Mouse (Mus musculus) myocyte (in vitro differentiated cells): Measurements from ENCODE around the gene Tmem178. TPM values are rescaled to one million over a fixed set of nuclear protein-coding genes. Genes with fewer than 3 reads are reported as not detected.

ENCODE experiments used
- H3K27me3 ChIP-seq: one replicate; pipeline ENCODE4 v1.6.1; 2011; ENCODE audit not compliant: control insufficient read depth, insufficient read depth, insufficient read length
- H3K36me3 ChIP-seq: one replicate; pipeline ENCODE4 v1.6.1; 2011; ENCODE audit not compliant: control insufficient read depth, insufficient read depth
- H3K4me2 ChIP-seq: one replicate; pipeline ENCODE4 v1.6.1; 2011; ENCODE audit warnings: low read depth, control low read depth
- H3K4me3 ChIP-seq: one replicate; pipeline ENCODE4 v1.5.1; 2011; ENCODE audit warnings: mild to moderate bottlenecking, control low read depth, moderate library complexity
- H3K79me2 ChIP-seq: one replicate; pipeline ENCODE4 v1.6.1; 2011; ENCODE audit not compliant: control insufficient read depth, insufficient read depth
- H3ac ChIP-seq: one replicate; pipeline ENCODE4 v1.6.1; 2011; ENCODE audit not compliant: control insufficient read depth, insufficient read length
- CEBPB ChIP-seq: IDR thresholded peaks from 2 replicates; pipeline ENCODE4 v1.6.1; 2011; ENCODE audit warnings: mild to moderate bottlenecking, moderate library complexity; ENCODE audit not compliant: poor library complexity, insufficient read depth, severe bottlenecking
- E2F4 ChIP-seq: IDR thresholded peaks from one replicate; pipeline ENCODE4 v1.6.1; 2011; ENCODE audit warnings: mild to moderate bottlenecking, control low read depth, moderate library complexity; ENCODE audit not compliant: insufficient read depth
- MAX ChIP-seq: IDR thresholded peaks from one replicate; pipeline ENCODE4 v1.6.1; 2011; ENCODE audit warnings: low read depth, mild to moderate bottlenecking, control low read depth
- MYOD1 ChIP-seq, 3 experiments: IDR thresholded peaks; one replicate each; pipeline ENCODE4 v1.6.1; 2011; ENCODE audit warnings: control low read depth in 2 of 3, low read depth in 2 of 3, mild to moderate bottlenecking in 2 of 3, moderate library complexity in 1 of 3; ENCODE audit not compliant: insufficient read length in 2 of 3, control insufficient read depth in 1 of 3
- MYOG ChIP-seq, 3 experiments: IDR thresholded peaks; one replicate each; pipeline ENCODE4 v1.6.1; 2011; ENCODE audit warnings: control low read depth in 2 of 3, low read depth in 2 of 3, mild to moderate bottlenecking in 2 of 3; ENCODE audit not compliant: insufficient read length in 2 of 3, control insufficient read depth in 1 of 3, insufficient read depth in 1 of 3
- POLR2A ChIP-seq: IDR thresholded peaks from one replicate; pipeline ENCODE4 v1.6.1; 2011; ENCODE audit warnings: low read depth, mild to moderate bottlenecking, control low read depth, moderate library complexity; ENCODE audit not compliant: insufficient read length
- POLR2AphosphoS2 ChIP-seq: IDR thresholded peaks from one replicate; pipeline ENCODE4 v1.6.1; 2011; ENCODE audit warnings: low read depth, control low read depth; ENCODE audit not compliant: insufficient read length
- REST ChIP-seq: IDR thresholded peaks from one replicate; pipeline ENCODE4 v1.6.1; 2011; ENCODE audit warnings: mild to moderate bottlenecking, control low read depth, moderate library complexity; ENCODE audit not compliant: insufficient read depth, insufficient read length
- SRF ChIP-seq: IDR thresholded peaks from one replicate; pipeline ENCODE4 v1.6.1; 2011; ENCODE audit warnings: low read depth; ENCODE audit not compliant: control insufficient read depth, insufficient read length
- TCF12 ChIP-seq: IDR thresholded peaks from one replicate; pipeline ENCODE4 v1.6.1; 2011; ENCODE audit warnings: mild to moderate bottlenecking, control low read depth; ENCODE audit not compliant: poor library complexity, insufficient read depth, severe bottlenecking
- TCF3 ChIP-seq: IDR thresholded peaks from one replicate; pipeline ENCODE4 v1.6.1; 2011; ENCODE audit warnings: low read depth, control low read depth; ENCODE audit not compliant: insufficient read length
- USF1 ChIP-seq: IDR thresholded peaks from one replicate; pipeline ENCODE4 v1.6.1; 2011; ENCODE audit warnings: low read depth, mild to moderate bottlenecking, control low read depth, moderate library complexity
- polyA plus RNA-seq: library from polyadenylated mRNA; unstranded; fragments of >200 nt; fragmentation: generic; extraction: Trizol; gene quantifications from one replicate; pipeline ENCODE4 v1.2.1, GENCODE M21; 2012; ENCODE audit warnings: missing spikeins

Gene Tmem178
- polyA plus RNA-seq, result not detected

GRCm38 (mm10) chr17:80944530-80945198, at the start of gene Tmem178:
Tmem178 (plus strand) TSS chr17:80944632.
- Histone ChIP-seq H3K36me3 (no peaks in the 10 kb centered on the region), H3K4me2 (no peak within 1 kb of the TSS), H3K4me3 (no peak within 1 kb of the TSS), H3K27me3 (peaks cover 52% of the 10 kb centered on the region), H3ac (no peak within 1 kb of the TSS), H3K79me2 (no peaks in the 10 kb centered on the region)
- TF ChIP-seq TCF12 (no peak), TCF3 (no peak), MAX (no peak), POLR2A (no peak), SRF (no peak), CEBPB (no peak), E2F4 (no peak), MYOD1 (IDR thresholded peaks at IDR 0.05; ENCODE audit: control insufficient read depth in 1 of 3, insufficient read length in 2 of 3, low read depth in 2 of 3) (no peak), USF1 (no peak), REST (no peak), POLR2AphosphoS2 (no peak), MYOG (IDR thresholded peaks at IDR 0.05; ENCODE audit: control insufficient read depth in 1 of 3, insufficient read depth in 1 of 3, insufficient read length in 2 of 3, low read depth in 2 of 3) (no peak)

- Histone ChIP-seq H3K4me3 (no peak overlapping the region), H3K79me2 (no peaks in the 10 kb centered on the region), H3K36me3 (no peaks in the 10 kb centered on the region), H3ac (no peak overlapping the region), H3K4me2 (no peak overlapping the region), H3K27me3 (peaks cover 56% of the 10 kb centered on the region)
- TF ChIP-seq SRF (no peak), TCF3 (no peak), POLR2A (no peak), MAX (no peak), USF1 (no peak), CEBPB (no peak), REST (no peak), E2F4 (no peak), MYOD1 (IDR thresholded peaks at IDR 0.05; ENCODE audit: control insufficient read depth in 1 of 3, insufficient read length in 2 of 3, low read depth in 2 of 3) (no peak), POLR2AphosphoS2 (no peak), TCF12 (no peak), MYOG (IDR thresholded peaks at IDR 0.05; ENCODE audit: control insufficient read depth in 1 of 3, insufficient read depth in 1 of 3, insufficient read length in 2 of 3, low read depth in 2 of 3) (no peak)
Observed at GRCm38 (mm10) chr17:80896481-80896880, 48.0 kb upstream of the Tmem178 start.

GRCm38 (mm10) chr17:80897709-80898440, 46.6 kb upstream of the Tmem178 start:
- Histone ChIP-seq H3ac (no peak overlapping the region), H3K27me3 (peaks cover 56% of the 10 kb centered on the region), H3K4me2 (no peak overlapping the region), H3K79me2 (no peaks in the 10 kb centered on the region), H3K4me3 (no peak overlapping the region), H3K36me3 (no peaks in the 10 kb centered on the region)
- no peak for TF ChIP-seq POLR2AphosphoS2
- no peak for TF ChIP-seq POLR2A
- TF ChIP-seq MYOG (IDR thresholded peaks at IDR 0.05; ENCODE audit: control insufficient read depth in 1 of 3, insufficient read depth in 1 of 3, insufficient read length in 2 of 3, low read depth in 2 of 3), result no peak
- TF ChIP-seq REST, result no peak
- no peak for TF ChIP-seq CEBPB
- TF ChIP-seq TCF12, result no peak
- TF ChIP-seq E2F4, result no peak
- no peak for TF ChIP-seq MAX
- no peak for TF ChIP-seq USF1
- TF ChIP-seq SRF, result no peak
- no peak for TF ChIP-seq TCF3
- no peak for TF ChIP-seq MYOD1 (IDR thresholded peaks at IDR 0.05; ENCODE audit: control insufficient read depth in 1 of 3, insufficient read length in 2 of 3, low read depth in 2 of 3)

- Histone ChIP-seq H3K36me3 (no peaks in the 10 kb centered on the region), H3K4me3 (no peak overlapping the region), H3K79me2 (no peaks in the 10 kb centered on the region), H3K4me2 (no peak overlapping the region), H3ac (no peak overlapping the region), H3K27me3 (peaks cover 50% of the 10 kb centered on the region)
- TF ChIP-seq TCF3 (no peak), MYOD1 (IDR thresholded peaks at IDR 0.05; ENCODE audit: control insufficient read depth in 1 of 3, insufficient read length in 2 of 3, low read depth in 2 of 3) (no peak), TCF12 (no peak), POLR2AphosphoS2 (no peak), SRF (no peak)
Observed at GRCm38 (mm10) chr17:80899513-80900199, 44.8 kb upstream of the Tmem178 start.
